Mouse (Mus musculus) kidney, postnatal 0 days (tissue): Measurements from ENCODE around the gene Kcnn3. TPM values are rescaled to one million over a fixed set of nuclear protein-coding genes. Genes with fewer than 3 reads are reported as not detected.

ENCODE experiments used
- ATAC-seq: fragments of 200-750 bp; cut with Nextera tagmentation; replicated peaks from 2 replicates; pipeline ENCODE4 v1.8.0; 2017; ENCODE audit warnings: low read depth, moderate number of reproducible peaks, moderate TSS enrichment, moderate library complexity; ENCODE audit not compliant: low FRiP score
- DNase-seq: peaks from one replicate; pipeline ENCODE4 v3.0.0-alpha.2; 2016; ENCODE audit warnings: low spot score
- H3K27ac ChIP-seq: fragments of 300-500 bp; sonication (generic); 2 replicates; pipeline ENCODE4 v1.5.1; 2014; ENCODE audit warnings: mild to moderate bottlenecking
- H3K27me3 ChIP-seq: fragments of 300-500 bp; sonication (generic); 2 replicates; pipeline ENCODE4 v1.6.1; 2014; ENCODE audit warnings: low read length, mixed read lengths; ENCODE audit not compliant: insufficient read depth
- H3K36me3 ChIP-seq: fragments of 300-500 bp; sonication (generic); 2 replicates; pipeline ENCODE4 v1.6.1; 2014; ENCODE audit warnings: low read length, mixed read lengths; ENCODE audit not compliant: insufficient read depth
- H3K4me1 ChIP-seq: fragments of 300-500 bp; sonication (generic); replicated peaks from 2 replicates; pipeline ENCODE4 v1.6.1; 2014; ENCODE audit warnings: antibody characterized with exemption, low read length, mixed read lengths; ENCODE audit not compliant: insufficient read depth
- H3K4me2 ChIP-seq: fragments of 300-500 bp; sonication (generic); 2 replicates; pipeline ENCODE4 v1.6.1; 2014; ENCODE audit warnings: mild to moderate bottlenecking, low read length, moderate library complexity, mixed read lengths
- H3K4me3 ChIP-seq: fragments of 300-500 bp; sonication (generic); replicated peaks from 2 replicates; pipeline ENCODE4 v1.5.1; 2014; ENCODE audit warnings: low read depth, low read length
- H3K9ac ChIP-seq: fragments of 300-500 bp; sonication (generic); 2 replicates; pipeline ENCODE4 v1.6.1; 2014; ENCODE audit warnings: low read depth, low read length
- H3K9me3 ChIP-seq: fragments of 300-500 bp; sonication (generic); replicated peaks from 2 replicates; pipeline ENCODE4 v1.6.1; 2016; ENCODE audit warnings: low read length, inconsistent platforms, mixed read lengths
- CTCF ChIP-seq: IDR thresholded peaks from 2 replicates; pipeline ENCODE4 v1.5.1; 2016; ENCODE audit warnings: antibody characterized with exemption, low read depth, mild to moderate bottlenecking, moderate library complexity
- WGBS: fragments of 180-500 bp; shearing (Covaris S2); extraction: QIAGEN DNeasy Blood & Tissue Kit; methylation state at CpG from one replicate; pipeline ENCODE4 v1.1.7; 2014; 5-methylcytosine and 5-hydroxymethylcytosine counted together
- polyA plus RNA-seq: library from polyadenylated mRNA; unstranded; fragments of >200 nt; fragmentation: Nextera tagmentation; extraction: Ambion mirVana; gene quantifications from 2 replicates; pipeline ENCODE4 v1.2.1, GENCODE M21; 2015

The Kcnn3 gene
- polyA plus RNA-seq, 1 experiment from 2014 or later, result 1.6 TPM

GRCm38 (mm10) chr3:89578803-89579202 is 58.8 kb downstream of the Kcnn3 start:
- 23% methylated on average over 10 of the region's 10 CpGs for WGBS
- Histone ChIP-seq H3K9ac (no peak overlapping the region), H3K4me1 (no peaks in the 10 kb centered on the region), H3K4me3 (no peak overlapping the region), H3K36me3 (no peaks in the 10 kb centered on the region), H3K27ac (no peak overlapping the region), H3K4me2 (no peak overlapping the region), H3K9me3 (no peaks in the 10 kb centered on the region), H3K27me3 (no peaks in the 10 kb centered on the region)
- TF ChIP-seq CTCF, result no peak
- DNase-seq (no peak), ATAC-seq (peak; percentile 36; the same call in 1 of the 2 replicates)

GRCm38 (mm10) chr3:89584254-89584653 is 64.3 kb downstream of the Kcnn3 start:
- H3K27ac ChIP-seq, result no peak overlapping the region
- no peaks in the 10 kb centered on the region for H3K27me3 ChIP-seq
- no peak overlapping the region for H3K9ac ChIP-seq
- no peak for DNase-seq
- TF ChIP-seq CTCF, result no peak
- 41% methylated on average over 4 of the region's 4 CpGs for WGBS
- no peaks in the 10 kb centered on the region for H3K36me3 ChIP-seq
- H3K9me3 ChIP-seq, result no peaks in the 10 kb centered on the region
- no peak overlapping the region for H3K4me2 ChIP-seq
- no peak overlapping the region for H3K4me3 ChIP-seq
- ATAC-seq, result no peak
- no peaks in the 10 kb centered on the region for H3K4me1 ChIP-seq

GRCm38 (mm10) chr3:89588436-89588835 is 68.5 kb downstream of the Kcnn3 start:
- WGBS, result 71% methylated on average over 11 of the region's 11 CpGs
- no peak overlapping the region for H3K4me3 ChIP-seq
- DNase-seq, result no peak
- H3K36me3 ChIP-seq, result no peaks in the 10 kb centered on the region
- H3K9me3 ChIP-seq, result no peaks in the 10 kb centered on the region
- no peak overlapping the region for H3K9ac ChIP-seq
- H3K4me1 ChIP-seq, result no peaks in the 10 kb centered on the region
- no peak for ATAC-seq
- H3K27ac ChIP-seq, result no peak overlapping the region
- H3K27me3 ChIP-seq, result no peaks in the 10 kb centered on the region
- no peak for TF ChIP-seq CTCF
- H3K4me2 ChIP-seq, result no peak overlapping the region

GRCm38 (mm10) chr3:89589321-89589720 is 69.4 kb downstream of the Kcnn3 start:
- Histone ChIP-seq H3K4me3 (no peak overlapping the region), H3K27ac (no peak overlapping the region), H3K4me1 (no peaks in the 10 kb centered on the region), H3K36me3 (no peaks in the 10 kb centered on the region), H3K27me3 (no peaks in the 10 kb centered on the region), H3K4me2 (no peak overlapping the region), H3K9me3 (no peaks in the 10 kb centered on the region), H3K9ac (no peak overlapping the region)
- ATAC-seq, result no peak
- TF ChIP-seq CTCF, result no peak
- DNase-seq, result no peak
- 52% methylated on average over 3 of the region's 3 CpGs for WGBS

- Histone ChIP-seq H3K4me3 (no peak overlapping the region), H3K9ac (no peak overlapping the region), H3K27me3 (no peaks in the 10 kb centered on the region), H3K4me2 (no peak overlapping the region), H3K27ac (no peak overlapping the region), H3K36me3 (no peaks in the 10 kb centered on the region), H3K9me3 (no peaks in the 10 kb centered on the region), H3K4me1 (no peaks in the 10 kb centered on the region)
- TF ChIP-seq CTCF, result no peak
- DNase-seq (no peak), ATAC-seq (no peak)
- 89% methylated on average over 4 of the region's 4 CpGs for WGBS
Observed at GRCm38 (mm10) chr3:89590386-89590785, 70.4 kb downstream of the Kcnn3 start.

- DNase-seq, result no peak
- no peak for ATAC-seq
- H3K4me3 ChIP-seq, result no peak overlapping the region
- H3K9ac ChIP-seq, result no peak overlapping the region
- no peaks in the 10 kb centered on the region for H3K36me3 ChIP-seq
- no peak overlapping the region for H3K4me2 ChIP-seq
- H3K27me3 ChIP-seq, result no peaks in the 10 kb centered on the region
- H3K9me3 ChIP-seq, result no peaks in the 10 kb centered on the region
- WGBS, result 58% methylated on average over 3 of the region's 3 CpGs
- no peaks in the 10 kb centered on the region for H3K4me1 ChIP-seq
- H3K27ac ChIP-seq, result no peak overlapping the region
- no peak for TF ChIP-seq CTCF
Observed at GRCm38 (mm10) chr3:89591461-89591860, 71.5 kb downstream of the Kcnn3 start.

- Histone ChIP-seq H3K36me3 (no peaks in the 10 kb centered on the region), H3K4me1 (no peaks in the 10 kb centered on the region), H3K4me2 (no peak overlapping the region), H3K27me3 (no peaks in the 10 kb centered on the region), H3K9ac (no peak overlapping the region), H3K27ac (no peak overlapping the region), H3K4me3 (no peak overlapping the region), H3K9me3 (no peaks in the 10 kb centered on the region)
- WGBS, result 63% methylated on average over 11 of the region's 11 CpGs
- DNase-seq (no peak), ATAC-seq (no peak)
- TF ChIP-seq CTCF, result no peak
Observed at GRCm38 (mm10) chr3:89592809-89593208, 72.8 kb downstream of the Kcnn3 start.
